Mouse (Mus musculus): Measurements from ENCODE around the gene Nat8f6. TPM values are rescaled to one million over a fixed set of nuclear protein-coding genes. Genes with fewer than 3 reads are reported as not detected.
A peak's percentile ranks its signal among the peaks of the same experiment; 100 is the strongest.
"Not testable (repeated sequence)": the region's sequence is repeated elsewhere in the genome, so short reads cannot be mapped to it uniquely, and the experiment has no call there.

Gene Nat8f6
- polyA plus RNA-seq, 1 experiment from 2014 or later: not detected

DNA sequence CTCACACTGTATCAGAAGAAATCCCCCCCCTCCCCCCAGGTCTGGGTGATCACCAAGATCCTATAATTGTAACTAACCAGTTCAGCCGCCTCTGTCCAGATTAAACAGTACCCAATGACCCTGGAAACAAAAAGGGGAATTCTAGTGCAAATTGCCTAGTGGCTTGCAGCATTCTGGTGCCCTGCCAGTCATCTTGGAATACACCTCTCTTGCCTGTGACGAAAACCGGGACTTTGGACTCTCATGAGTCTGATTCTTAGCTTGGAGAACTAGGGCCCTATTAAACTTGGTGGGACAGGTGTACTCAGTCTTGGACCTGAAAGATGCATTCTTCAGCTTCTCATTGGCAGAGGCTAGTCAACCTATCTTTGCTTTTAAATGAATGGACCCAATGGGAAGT lies 32.7 kb upstream of the Nat8f6 start:
- no peak for ATAC-seq (ENCODE audit: insufficient number of reproducible peaks, low FRiP score)
- 78% methylated on average over 3 of the region's 3 CpGs for WGBS
- Histone ChIP-seq H3K27me3 (replicated peaks) (no peaks in the 10 kb centered on the region), H3K9me3 (replicated peaks) (no peaks in the 10 kb centered on the region), H3K4me1 (replicated peaks) (no peaks in the 10 kb centered on the region), H3K36me3 (no peaks in the 10 kb centered on the region), H3K27ac (ENCODE audit: poor library complexity, severe bottlenecking) (no peak overlapping the region), H3K9ac (no peak overlapping the region), H3K4me2 (no peak overlapping the region), H3K4me3 (no peak overlapping the region)

DNA sequence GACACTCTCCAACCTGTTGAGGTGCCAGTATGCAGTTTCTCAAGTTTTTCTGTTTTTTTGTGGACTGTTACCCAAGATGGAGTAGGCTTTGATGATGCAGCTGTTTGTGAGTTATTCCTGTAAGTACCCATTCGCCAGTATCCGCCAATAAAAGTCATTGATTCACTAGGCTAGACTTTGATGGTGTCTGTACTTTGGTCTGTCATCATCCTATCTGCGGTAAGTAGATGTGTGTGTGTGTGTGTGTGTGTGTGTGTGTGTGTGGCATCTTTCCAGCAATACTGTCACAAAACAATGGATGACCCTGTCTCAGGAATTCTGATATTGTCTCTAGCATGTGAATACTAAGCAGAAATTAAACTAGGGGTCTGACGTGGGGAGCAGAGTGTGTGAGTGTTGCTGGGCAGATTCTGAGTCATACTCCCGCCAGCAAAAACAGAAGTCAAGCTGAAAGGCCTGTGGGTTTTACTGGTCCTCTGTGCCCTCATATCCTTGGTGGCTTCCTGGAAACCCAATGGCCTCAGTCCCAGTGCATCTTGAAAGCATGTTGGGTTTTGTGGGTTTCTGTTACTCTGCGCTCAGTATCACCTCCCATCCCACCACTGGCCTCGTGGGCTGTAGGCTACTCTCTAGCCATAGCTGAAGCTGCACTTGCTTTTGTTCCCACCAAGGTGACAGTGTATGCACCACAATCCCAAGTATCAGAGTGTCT lies 30.5 kb upstream of the Nat8f6 start:
- H3K4me3 ChIP-seq: no peak overlapping the region
- H3K4me1 ChIP-seq (replicated peaks): no peaks in the 10 kb centered on the region
- H3K9ac ChIP-seq: no peak overlapping the region
- WGBS: 77% methylated on average over 7 of the region's 7 CpGs
- H3K4me2 ChIP-seq: no peak overlapping the region
- H3K36me3 ChIP-seq: no peaks in the 10 kb centered on the region
- no peaks in the 10 kb centered on the region for H3K9me3 ChIP-seq (replicated peaks)
- no peak overlapping the region for H3K27ac ChIP-seq (ENCODE audit: poor library complexity, severe bottlenecking)
- H3K27me3 ChIP-seq (replicated peaks): no peaks in the 10 kb centered on the region
- no peak for ATAC-seq (ENCODE audit: insufficient number of reproducible peaks, low FRiP score)

DNA sequence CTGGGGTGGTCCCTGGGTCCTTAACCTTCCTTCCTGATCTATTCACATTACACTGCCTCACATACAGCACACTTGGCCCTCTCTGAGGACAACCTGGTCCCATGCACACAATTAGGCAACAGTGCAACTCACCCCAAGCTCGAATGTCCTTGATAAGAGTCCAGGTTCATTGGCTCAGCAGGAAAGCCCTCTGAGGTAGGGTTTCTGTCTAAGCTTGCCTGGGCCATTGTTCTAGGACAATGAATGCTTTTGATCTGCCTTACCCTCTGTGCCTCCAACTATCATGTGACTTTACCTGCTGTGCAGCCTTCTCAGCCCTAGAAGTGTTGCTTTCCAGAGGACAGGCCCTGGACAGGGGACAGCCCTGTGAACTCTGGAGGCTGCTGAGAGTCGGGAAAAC lies 28.5 kb upstream of the Nat8f6 start:
- Histone ChIP-seq H3K27ac (ENCODE audit: poor library complexity, severe bottlenecking) (no peak overlapping the region), H3K9ac (no peak overlapping the region), H3K4me2 (no peak overlapping the region), H3K9me3 (replicated peaks) (no peaks in the 10 kb centered on the region; the same call in 1 of the 2 replicates), H3K27me3 (replicated peaks) (no peaks in the 10 kb centered on the region), H3K4me1 (replicated peaks) (no peaks in the 10 kb centered on the region), H3K4me3 (no peak overlapping the region), H3K36me3 (no peaks in the 10 kb centered on the region)
- no peak for ATAC-seq (ENCODE audit: insufficient number of reproducible peaks, low FRiP score)
- WGBS: 32% methylated on average over 2 of the region's 2 CpGs

DNA sequence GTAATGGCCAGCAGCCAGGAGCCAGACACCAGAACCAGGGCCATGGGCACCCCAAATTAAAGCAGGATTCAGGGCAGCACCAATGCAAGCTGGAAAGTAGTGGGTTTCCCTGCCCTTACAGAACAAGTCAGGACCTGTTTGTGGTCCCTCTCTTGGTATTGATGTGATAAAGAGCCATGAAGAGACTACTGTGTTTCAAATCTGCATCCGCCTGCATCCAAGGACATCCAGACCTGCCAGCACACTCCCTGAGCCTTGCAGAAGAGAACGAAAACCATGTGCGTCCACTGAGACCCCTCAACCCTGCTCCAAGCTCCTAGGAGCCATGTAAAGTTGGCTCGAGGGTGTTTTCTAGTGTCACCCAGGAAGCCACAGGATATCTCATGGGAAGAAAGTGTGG lies 27.4 kb upstream of the Nat8f6 start:
- Histone ChIP-seq H3K27me3 (replicated peaks) (no peaks in the 10 kb centered on the region), H3K27ac (ENCODE audit: poor library complexity, severe bottlenecking) (no peak overlapping the region), H3K4me1 (replicated peaks) (no peaks in the 10 kb centered on the region), H3K4me3 (no peak overlapping the region), H3K9me3 (replicated peaks) (no peaks in the 10 kb centered on the region; the same call in 1 of the 2 replicates), H3K36me3 (no peaks in the 10 kb centered on the region), H3K4me2 (no peak overlapping the region), H3K9ac (no peak overlapping the region)
- ATAC-seq (ENCODE audit: insufficient number of reproducible peaks, low FRiP score): no peak
- 79% methylated on average over 4 of the region's 4 CpGs for WGBS

DNA sequence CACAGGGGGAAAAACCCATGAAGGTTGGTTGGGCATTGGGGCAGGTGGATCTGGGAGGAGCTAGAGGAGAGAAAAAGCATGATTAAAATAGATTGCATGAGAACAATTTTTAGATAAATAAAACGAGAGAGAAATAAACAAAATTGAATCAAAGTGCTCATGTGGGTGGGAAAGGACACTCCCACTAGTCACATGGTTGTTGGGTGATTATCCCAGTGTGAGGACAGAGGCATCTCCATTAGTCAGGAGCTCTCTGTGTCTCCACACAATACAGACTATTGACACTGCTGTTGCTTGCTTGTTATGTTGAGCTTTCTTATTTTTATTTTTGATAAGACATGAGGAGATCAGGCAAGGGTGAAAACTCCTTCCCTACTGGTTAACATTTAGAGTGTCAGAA lies 26.2 kb upstream of the Nat8f6 start:
- Histone ChIP-seq H3K27ac (ENCODE audit: poor library complexity, severe bottlenecking) (no peak overlapping the region), H3K4me1 (replicated peaks) (no peaks in the 10 kb centered on the region), H3K27me3 (replicated peaks) (no peaks in the 10 kb centered on the region), H3K4me3 (no peak overlapping the region), H3K9me3 (replicated peaks) (no peaks in the 10 kb centered on the region; the same call in 1 of the 2 replicates), H3K9ac (no peak overlapping the region), H3K36me3 (no peaks in the 10 kb centered on the region), H3K4me2 (no peak overlapping the region)
- 35% methylated on average over 1 of the region's 1 CpGs for WGBS
- ATAC-seq (ENCODE audit: insufficient number of reproducible peaks, low FRiP score): no peak

DNA sequence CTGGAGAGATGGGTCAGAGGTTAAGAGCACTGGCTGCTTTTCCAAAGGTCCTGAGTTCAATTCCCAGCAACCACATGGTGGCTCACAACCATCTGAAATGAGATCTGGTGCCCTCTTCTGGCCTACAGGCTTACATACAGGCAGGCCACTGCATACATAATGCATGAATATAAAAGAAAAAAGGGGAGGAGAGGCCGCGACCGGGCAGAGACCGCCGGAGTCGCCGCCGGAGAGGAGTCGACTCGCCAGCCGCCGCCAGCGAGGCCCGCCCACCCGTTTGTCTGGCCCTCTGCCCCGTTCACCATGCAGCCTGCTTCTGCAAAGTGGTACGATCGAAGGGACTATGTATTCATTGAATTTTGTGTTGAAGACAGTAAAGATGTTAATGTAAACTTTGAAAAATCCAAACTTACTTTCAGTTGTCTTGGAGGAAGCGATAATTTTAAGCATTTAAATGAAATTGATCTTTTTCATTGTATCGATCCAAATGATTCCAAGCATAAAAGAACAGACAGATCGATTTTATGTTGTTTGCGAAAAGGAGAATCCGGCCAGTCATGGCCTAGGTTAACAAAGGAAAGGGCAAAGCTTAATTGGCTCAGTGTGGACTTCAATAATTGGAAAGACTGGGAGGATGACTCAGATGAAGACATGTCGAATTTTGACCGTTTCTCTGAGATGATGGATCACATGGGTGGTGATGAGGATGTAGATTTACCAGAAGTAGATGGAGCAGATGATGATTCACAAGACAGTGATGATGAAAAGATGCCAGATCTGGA lies 23.1 kb upstream of the Nat8f6 start:
- not testable (repeated sequence) for H3K4me2 ChIP-seq; H3K4me1 ChIP-seq (replicated peaks); H3K36me3 ChIP-seq; H3K27ac ChIP-seq (ENCODE audit: poor library complexity, severe bottlenecking); ATAC-seq (ENCODE audit: insufficient number of reproducible peaks, low FRiP score); H3K9ac ChIP-seq; H3K4me3 ChIP-seq; H3K27me3 ChIP-seq (replicated peaks); H3K9me3 ChIP-seq (replicated peaks)
- 72% methylated on average over 25 of the region's 25 CpGs for WGBS

DNA sequence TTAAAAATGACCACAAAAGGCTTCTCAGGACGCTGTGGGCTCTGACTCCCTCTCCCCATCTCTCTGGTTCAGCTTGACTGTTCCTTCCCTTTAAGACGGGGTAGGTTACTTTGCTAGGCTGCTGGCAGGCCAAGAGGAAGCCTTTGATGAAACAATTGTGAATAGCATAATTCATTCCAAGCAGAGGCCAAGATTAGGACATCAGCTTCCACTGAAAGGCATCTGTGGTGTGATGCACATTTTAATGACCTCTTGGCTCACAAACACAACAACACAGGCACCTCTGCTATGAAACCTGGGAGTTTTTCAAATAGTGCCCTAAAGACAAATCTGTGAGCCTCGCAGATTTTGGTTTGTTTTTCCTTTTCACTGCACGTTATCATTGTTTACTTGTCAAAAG lies 19.2 kb upstream of the Nat8f6 start:
- H3K27me3 ChIP-seq (replicated peaks): no peaks in the 10 kb centered on the region
- whole genome bisulfite sequencing: 58% methylated on average over 4 of the region's 4 CpGs
- no peak for ATAC-seq (ENCODE audit: insufficient number of reproducible peaks, low FRiP score)

DNA sequence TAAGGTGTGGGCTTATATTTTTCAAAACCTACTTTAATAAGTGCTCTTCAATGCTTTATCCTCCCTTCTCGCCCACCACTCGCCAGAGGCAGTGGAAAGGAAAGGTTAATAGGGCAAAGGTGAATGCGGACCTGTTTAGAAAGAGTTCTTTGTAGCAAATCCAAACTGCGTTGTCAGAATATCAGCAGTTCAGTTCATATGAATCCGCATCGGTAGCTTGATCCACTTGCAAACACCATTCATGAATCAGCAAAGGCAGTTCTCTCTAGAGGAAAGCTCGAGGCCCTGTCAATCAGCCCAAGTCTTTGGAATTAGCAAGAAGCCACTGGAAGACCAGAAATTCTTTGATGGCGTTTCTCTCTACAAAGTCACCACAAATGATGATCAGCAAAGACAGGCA lies 17.9 kb upstream of the Nat8f6 start:
- WGBS: 80% methylated on average over 8 of the region's 8 CpGs
- H3K27ac ChIP-seq (ENCODE audit: poor library complexity, severe bottlenecking): no peak overlapping the region
- 0 out of 2 replicates have a peak, but pooled peaks cover 2% of the 10 kb centered on the region for H3K4me1 ChIP-seq (replicated peaks)
- H3K9ac ChIP-seq: no peak overlapping the region
- H3K9me3 ChIP-seq (replicated peaks): no peaks in the 10 kb centered on the region
- no peaks in the 10 kb centered on the region for H3K27me3 ChIP-seq (replicated peaks)
- no peak overlapping the region for H3K4me3 ChIP-seq
- H3K4me2 ChIP-seq: no peak overlapping the region
- H3K36me3 ChIP-seq: no peaks in the 10 kb centered on the region
- ATAC-seq (ENCODE audit: insufficient number of reproducible peaks, low FRiP score): no peak

More for the DNA sequence above, 19.2 kb upstream of the Nat8f6 start:
- no peak overlapping the region for H3K4me3 ChIP-seq
- no peaks in the 10 kb centered on the region for H3K9me3 ChIP-seq (replicated peaks)
- H3K9ac ChIP-seq: no peak overlapping the region
- H3K4me1 ChIP-seq (replicated peaks): 0 out of 2 replicates have a peak, but pooled peaks cover 2% of the 10 kb centered on the region
- H3K36me3 ChIP-seq: no peaks in the 10 kb centered on the region
- no peak overlapping the region for H3K27ac ChIP-seq (ENCODE audit: poor library complexity, severe bottlenecking)
- H3K4me2 ChIP-seq: no peak overlapping the region

DNA sequence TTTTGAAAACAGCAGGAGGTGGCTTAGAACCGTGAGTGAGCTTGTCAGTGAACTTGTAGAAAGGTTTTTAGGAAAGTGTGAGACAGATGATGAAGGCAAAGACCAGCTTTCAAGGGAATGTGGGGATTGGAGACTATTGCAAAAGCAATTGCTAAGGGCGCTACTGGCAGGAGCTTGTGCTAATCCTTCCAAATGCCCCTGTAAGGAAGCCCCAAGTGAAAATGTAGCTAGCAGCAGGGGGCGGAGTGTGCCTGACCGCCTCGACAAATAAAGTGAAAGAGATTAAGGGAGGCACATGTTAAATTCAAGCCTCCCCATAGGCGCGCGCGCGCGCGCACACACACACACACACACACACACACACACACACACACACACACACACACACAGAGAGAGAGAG lies 16.6 kb upstream of the Nat8f6 start:
- Histone ChIP-seq H3K4me3 (peak overlapping the region; percentile 15; the same call in 1 of the 2 replicates), H3K4me2 (peak overlapping the region; percentile 60)
- not testable (repeated sequence) for H3K27ac ChIP-seq (ENCODE audit: poor library complexity, severe bottlenecking); ATAC-seq (ENCODE audit: insufficient number of reproducible peaks, low FRiP score); H3K36me3 ChIP-seq; H3K9ac ChIP-seq; H3K27me3 ChIP-seq (replicated peaks); H3K4me1 ChIP-seq (replicated peaks); H3K9me3 ChIP-seq (replicated peaks)
- 18% methylated on average over 12 of the region's 12 CpGs for WGBS

DNA sequence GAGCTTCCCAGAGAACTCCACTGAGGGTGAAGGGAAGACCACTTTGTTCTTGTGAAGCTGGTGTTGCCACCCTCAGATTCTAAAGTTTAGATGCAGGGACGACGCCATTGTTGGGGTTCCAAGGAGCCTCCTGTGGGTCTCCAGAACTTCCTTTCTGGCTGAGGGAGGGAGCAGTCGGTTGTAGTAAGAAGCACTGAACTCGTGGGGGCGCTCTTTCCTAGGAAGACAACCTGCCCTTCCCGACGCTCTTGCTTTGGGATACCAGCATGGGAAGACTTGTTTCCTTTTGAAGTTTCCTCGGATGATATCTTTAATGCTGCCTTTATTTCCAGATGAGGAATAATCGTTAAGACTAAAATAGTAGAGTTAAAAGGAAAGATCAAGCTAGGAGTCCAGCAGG lies 16.1 kb upstream of the Nat8f6 start:
- not testable (repeated sequence) for H3K4me1 ChIP-seq (replicated peaks); H3K9ac ChIP-seq; H3K36me3 ChIP-seq; H3K27me3 ChIP-seq (replicated peaks); ATAC-seq (ENCODE audit: insufficient number of reproducible peaks, low FRiP score); H3K9me3 ChIP-seq (replicated peaks); H3K27ac ChIP-seq (ENCODE audit: poor library complexity, severe bottlenecking)
- 0 out of 2 replicates have a peak overlapping the region, but pooled peaks have one; percentile 15 for H3K4me3 ChIP-seq
- 22% methylated on average over 9 of the region's 9 CpGs for WGBS
- peak overlapping the region; percentile 60 for H3K4me2 ChIP-seq

DNA sequence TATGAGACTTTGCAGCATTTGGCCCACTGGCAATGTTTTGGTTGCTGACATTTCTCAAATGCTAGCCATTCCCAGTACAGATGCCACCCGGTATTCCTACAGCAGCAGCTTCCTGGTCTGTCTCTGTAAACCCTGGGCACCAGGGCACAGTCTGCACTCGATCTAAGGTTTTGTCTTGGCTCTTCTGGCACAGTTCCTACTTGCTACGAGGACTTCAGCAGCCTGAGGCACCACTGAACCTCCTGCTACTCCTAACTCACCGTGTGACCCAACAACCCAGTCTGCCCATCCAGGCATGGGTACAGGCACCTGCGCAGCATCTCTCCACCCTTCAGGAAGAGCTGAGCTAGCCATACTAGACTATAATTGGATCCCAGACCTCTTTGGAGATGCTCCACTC lies 15.3 kb upstream of the Nat8f6 start:
- H3K27me3 ChIP-seq (replicated peaks); H3K36me3 ChIP-seq; H3K9ac ChIP-seq; H3K27ac ChIP-seq (ENCODE audit: poor library complexity, severe bottlenecking); H3K4me1 ChIP-seq (replicated peaks); H3K4me2 ChIP-seq; H3K4me3 ChIP-seq; ATAC-seq (ENCODE audit: insufficient number of reproducible peaks, low FRiP score); H3K9me3 ChIP-seq (replicated peaks): not testable (repeated sequence)
- 68% methylated on average over 5 of the region's 5 CpGs for WGBS
